In the genomic region with DNA sequence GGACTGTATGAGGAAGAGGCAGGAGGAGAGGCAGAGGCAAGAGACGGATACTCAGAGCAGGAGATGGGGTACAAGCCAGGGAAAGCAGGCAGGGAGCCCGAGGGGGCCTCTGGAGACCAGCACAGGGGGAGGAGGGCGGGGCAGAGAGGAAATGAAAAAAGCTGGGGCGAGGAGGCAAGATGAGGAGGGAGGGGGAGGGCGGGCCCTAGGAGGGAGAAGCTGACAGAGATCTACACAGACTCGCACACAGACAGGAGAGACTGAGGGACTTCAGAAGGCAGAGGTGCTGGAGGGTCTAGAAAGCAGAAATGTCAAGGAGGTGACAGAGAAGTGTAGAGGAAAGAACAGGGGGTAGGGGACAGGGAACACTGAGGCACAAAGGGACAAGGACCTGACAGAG, we compare ENCODE assay signal across 8 mouse cellular contexts. TPM values are rescaled to one million over a fixed set of nuclear protein-coding genes. Genes with fewer than 3 reads are reported as not detected.
DNase-seq lines count a peak whose midpoint lies in the region; ATAC-seq lines count a peak whose summit lies in the region.

A gene (plus strand): TSS at position 210 of the 400 bp plus-strand sequence.

- no peaks in the 10 kb centered on the region for H3K9me3 ChIP-seq in heart, embryonic 15.5 days (replicated peaks)
- no peaks in the 10 kb centered on the region for H3K9me3 ChIP-seq in liver, embryonic 15.5 days (replicated peaks)

- ATAC-seq in heart, embryonic 15.5 days (replicated peaks; ENCODE audit: insufficient number of reproducible peaks, insufficient read depth, low FRiP score, low read depth): no peak
- no peak for ATAC-seq in liver, embryonic 15.5 days (ENCODE audit: insufficient read depth)

- peaks cover 63% of the 10 kb centered on the region for H3K27me3 ChIP-seq in heart, embryonic 15.5 days
- peaks cover 37% of the 10 kb centered on the region for H3K27me3 ChIP-seq in liver, embryonic 15.5 days

- WGBS in heart, embryonic 15.5 days: 34% methylated on average over 6 of the region's 6 CpGs
- WGBS in liver, embryonic 15.5 days (ENCODE audit: insufficient replicate concordance): 15% methylated on average over 6 of the region's 6 CpGs

- H3K4me3 ChIP-seq in heart, embryonic 15.5 days: no peak within 1 kb of the TSS
- no peak within 1 kb of the TSS for H3K4me3 ChIP-seq in liver, embryonic 15.5 days (replicated peaks)

- peak; percentile 49 for DNase-seq in adrenal gland, postnatal 14 days
- DNase-seq in adrenal gland, adult 2 months: no peak
- DNase-seq in T-cell, adult 2 months (ENCODE audit: low spot score): peak; percentile 27
- DNase-seq in cerebellum, adult 9-10 months: no peak
- DNase-seq in frontal cortex, postnatal 10 days (ENCODE audit: low spot score in 2 of 2): no peak
- no peak for DNase-seq in testis, postnatal 10 days (ENCODE audit: low spot score)

- H3K4me2 ChIP-seq in heart, embryonic 15.5 days: peak within 1 kb of the TSS; percentile 25
- peak within 1 kb of the TSS; percentile 8; the same call in 1 of the 2 replicates for H3K4me2 ChIP-seq in liver, embryonic 15.5 days

- H3K9ac ChIP-seq in heart, embryonic 15.5 days: no peak within 1 kb of the TSS
- H3K9ac ChIP-seq in liver, embryonic 15.5 days: no peak within 1 kb of the TSS

- no peaks in the 10 kb centered on the region for H3K36me3 ChIP-seq in heart, embryonic 15.5 days
- H3K36me3 ChIP-seq in liver, embryonic 15.5 days (replicated peaks): no peaks in the 10 kb centered on the region

- peak within 1 kb of the TSS; percentile 10 for H3K27ac ChIP-seq in heart, embryonic 15.5 days
- H3K27ac ChIP-seq in liver, embryonic 15.5 days (replicated peaks): no peak within 1 kb of the TSS

- peaks cover 54% of the 10 kb centered on the region for H3K4me1 ChIP-seq in heart, embryonic 15.5 days (replicated peaks)
- peaks cover 46% of the 10 kb centered on the region for H3K4me1 ChIP-seq in liver, embryonic 15.5 days (replicated peaks)

RNA-seq across cellular contexts. Expression of the gene that starts here (rescaled TPM):
- 1.2 and 2.6 TPM in 2 replicates for total RNA-seq in adrenal gland, postnatal 14 days (2021)
- 1 to 10 TPM in 1 of 2 experiments, under 1 TPM in 1; 0.98 to 3.8 TPM for total RNA-seq in adrenal gland, adult 2 months (2021)
- polyA plus RNA-seq in adrenal gland, adult 2 months (2012; rRNA removed): 4.0 and 4.8 TPM in 2 replicates
- 0.86 and 1.2 TPM in 2 replicates for polyA plus RNA-seq in heart, embryonic 15.5 days (2015; fragmentation: Nextera tagmentation; extraction: Ambion mirVana)
- polyA plus RNA-seq in liver, embryonic 15.5 days (2015; fragmentation: Nextera tagmentation; extraction: Ambion mirVana): 1.2 TPM in 2 replicates

Comparison
In these comparisons a context has a peak if more than half of its experiments do, and no peak if none do; other contexts are left out.
1. DNase-seq: peak in adrenal gland, postnatal 14 days (single experiment) and T-cell, adult 2 months (single experiment); none in adrenal gland, adult 2 months (single experiment), cerebellum, adult 9-10 months (single experiment), frontal cortex, postnatal 10 days (0 of 2) and testis, postnatal 10 days (single experiment).